Mouse (Mus musculus): ENCODE data around the gene Capza1.
"Not testable (repeated sequence)": the region's sequence is repeated elsewhere in the genome, so short reads cannot be mapped to it uniquely, and the experiment has no call there.

Capza1 gene

DNA sequence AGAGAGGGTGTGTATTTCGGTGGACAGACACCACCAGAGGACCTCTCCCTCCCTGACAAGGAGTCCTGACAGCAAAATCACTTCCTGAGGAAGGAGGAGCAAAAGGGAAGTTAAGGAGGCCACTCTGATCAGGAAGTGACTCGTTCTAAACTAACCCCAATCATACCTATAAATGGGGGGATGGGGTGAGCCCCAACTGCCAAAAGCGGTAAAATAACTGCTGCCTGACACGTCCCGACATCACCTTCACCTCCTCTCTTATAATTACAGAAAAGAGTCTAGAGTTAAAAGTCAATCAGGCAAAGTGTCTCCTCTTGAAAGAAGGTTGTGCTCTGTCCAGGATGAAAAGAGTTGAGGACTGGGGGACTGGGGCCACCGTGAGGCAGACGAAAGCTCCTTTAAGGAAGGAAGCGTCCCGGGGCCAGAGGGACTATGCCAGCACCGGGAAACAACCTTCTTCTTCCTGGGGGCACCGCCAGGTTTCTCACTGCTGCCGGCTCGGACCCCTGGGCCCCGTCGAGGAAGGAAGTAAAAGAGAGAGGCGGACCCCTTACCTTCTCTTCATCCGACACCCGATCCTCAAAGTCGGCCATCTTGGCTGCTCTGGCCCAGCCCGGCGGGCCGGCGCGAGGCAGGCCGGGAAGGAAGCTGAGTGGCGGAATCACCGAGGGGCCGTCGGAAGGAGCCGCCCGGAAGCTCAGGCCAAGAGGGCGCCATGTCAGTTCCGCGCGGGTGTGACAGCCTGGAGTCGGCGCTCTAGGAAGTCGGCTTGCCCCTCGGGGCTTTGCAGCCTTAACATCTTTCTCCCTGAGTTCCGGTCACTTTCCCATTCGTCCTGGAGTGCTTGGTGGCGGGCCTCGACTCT, at the start of gene Capza1, which contains the start of gene St7l:
Capza1 (minus strand) TSS at position 720 of the 865 bp plus-strand sequence.
St7l (plus strand) TSS at position 220 of the 865 bp plus-strand sequence.
- peak; percentile 82 for DNase-seq (ENCODE audit: low spot score)

DNA sequence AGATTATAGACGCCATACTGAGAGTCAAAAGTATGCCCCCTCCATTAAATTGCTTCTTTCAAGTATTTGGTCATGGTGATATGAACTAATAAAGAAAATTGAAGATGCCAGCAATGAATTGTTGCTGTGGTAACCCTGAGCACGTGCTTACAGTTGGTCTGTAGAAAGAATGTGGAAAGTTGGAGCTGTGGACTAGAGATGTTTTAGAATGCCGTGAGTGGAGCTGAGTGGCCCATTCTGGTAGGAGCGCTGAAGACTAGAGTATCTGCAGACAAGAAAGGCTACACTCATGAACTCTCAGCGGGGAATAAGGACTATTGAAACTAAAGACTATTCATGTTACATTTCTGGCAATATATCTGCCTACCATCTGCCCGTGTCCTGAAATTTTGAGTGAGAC, 44.9 kb upstream of the Capza1 start:
- DNase-seq (ENCODE audit: low spot score), result no peak

DNA sequence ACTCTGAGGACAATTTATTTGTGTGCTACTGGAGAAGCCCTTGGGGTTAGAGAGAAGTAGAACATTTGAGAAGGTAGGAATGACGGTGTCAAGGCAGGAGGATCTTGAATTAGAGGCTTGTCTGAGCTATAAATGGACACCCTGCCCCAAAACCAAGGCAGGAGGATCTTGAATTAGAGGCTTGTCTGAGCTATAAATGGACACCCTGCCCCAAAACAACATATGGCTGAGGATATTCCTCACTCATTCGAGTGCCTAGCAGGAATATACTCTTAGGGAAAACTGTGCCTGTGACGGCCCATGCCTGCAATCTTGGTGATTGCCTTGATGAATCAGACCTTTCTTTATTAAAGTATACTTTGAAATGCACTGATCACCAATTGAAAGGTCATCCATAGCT, 41.7 kb upstream of the Capza1 start:
- DNase-seq (ENCODE audit: low spot score), result no peak

DNA sequence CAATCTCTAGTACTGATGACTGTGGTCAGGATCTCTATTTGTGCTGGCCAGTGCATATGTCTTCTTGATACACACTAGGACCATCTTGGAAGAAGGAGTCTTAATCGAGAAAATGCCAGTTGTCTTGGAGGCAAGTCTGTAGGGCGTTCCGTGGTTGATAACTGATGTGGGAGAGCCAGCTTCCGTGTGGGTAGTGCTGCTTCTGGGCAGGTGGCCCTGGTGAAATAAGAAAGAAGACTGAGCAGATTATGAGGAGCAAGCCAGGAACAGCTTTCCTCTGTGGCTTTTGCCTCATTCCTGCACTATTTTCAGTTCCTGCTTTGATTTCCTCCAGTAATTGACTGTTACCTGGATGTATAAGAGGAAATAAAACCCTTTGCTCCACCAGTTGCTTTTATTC, 41.1 kb upstream of the Capza1 start:
- no peak for DNase-seq (ENCODE audit: low spot score)

DNA sequence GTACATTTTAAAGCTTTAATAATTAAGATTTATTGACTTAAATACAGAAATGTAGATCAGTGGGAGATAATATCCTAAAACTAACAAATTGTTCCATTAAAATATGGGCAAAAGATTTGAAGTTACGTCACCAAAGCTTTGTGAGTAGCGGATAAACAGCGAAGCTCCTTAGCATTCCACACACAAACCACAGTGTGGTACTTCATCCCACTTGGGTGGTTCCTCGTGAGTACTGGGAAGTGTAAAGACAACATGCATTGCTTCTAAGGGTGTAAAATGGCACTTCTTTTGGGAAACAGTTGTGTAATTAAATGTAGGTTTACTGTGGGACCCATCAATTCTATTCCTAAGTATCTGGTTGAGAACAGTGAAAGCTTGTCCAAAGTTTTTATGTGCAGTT, 36.8 kb upstream of the Capza1 start:
- DNase-seq (ENCODE audit: low spot score), result no peak

DNA sequence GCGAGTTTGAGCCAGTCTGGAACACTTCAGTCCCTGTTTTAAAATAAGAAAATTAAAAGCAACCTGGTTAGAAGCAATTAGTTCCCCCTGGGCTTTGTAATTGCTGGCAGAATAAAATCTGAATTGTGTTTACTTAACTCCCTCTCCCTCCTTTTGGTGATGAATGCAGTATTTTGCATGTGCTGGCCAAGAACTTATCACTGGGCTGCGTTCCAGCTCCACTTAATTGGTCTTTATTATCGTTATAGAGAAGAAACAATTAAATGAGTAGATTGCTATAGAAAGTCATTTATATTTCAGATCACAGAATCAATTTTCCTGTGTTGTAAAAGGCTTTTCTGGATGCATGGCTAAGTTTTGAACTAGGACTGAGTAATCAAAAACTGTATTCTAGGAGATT, 31.8 kb upstream of the Capza1 start:
- no peak for DNase-seq (ENCODE audit: low spot score)

DNA sequence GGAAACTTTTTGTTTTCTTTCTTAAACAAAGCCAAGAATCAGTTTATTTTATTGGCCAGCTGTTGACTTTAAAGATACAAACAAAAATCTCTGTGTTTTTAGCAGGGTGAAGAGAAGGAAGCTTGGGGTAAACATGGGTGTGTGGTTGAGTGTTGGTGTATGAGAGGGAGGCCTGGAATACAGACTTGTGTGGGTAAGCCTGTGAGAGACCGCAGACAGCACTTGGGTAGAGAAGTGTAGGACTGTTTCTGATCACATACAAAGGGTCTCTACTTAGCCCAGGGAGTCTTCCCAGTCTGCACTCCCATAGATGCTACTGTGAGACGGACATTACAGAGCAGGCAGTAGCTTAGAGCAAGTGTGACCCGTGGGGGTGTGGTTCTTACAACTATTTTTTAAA, 24.3 kb upstream of the Capza1 start:
- no peak for DNase-seq (ENCODE audit: low spot score)

DNA sequence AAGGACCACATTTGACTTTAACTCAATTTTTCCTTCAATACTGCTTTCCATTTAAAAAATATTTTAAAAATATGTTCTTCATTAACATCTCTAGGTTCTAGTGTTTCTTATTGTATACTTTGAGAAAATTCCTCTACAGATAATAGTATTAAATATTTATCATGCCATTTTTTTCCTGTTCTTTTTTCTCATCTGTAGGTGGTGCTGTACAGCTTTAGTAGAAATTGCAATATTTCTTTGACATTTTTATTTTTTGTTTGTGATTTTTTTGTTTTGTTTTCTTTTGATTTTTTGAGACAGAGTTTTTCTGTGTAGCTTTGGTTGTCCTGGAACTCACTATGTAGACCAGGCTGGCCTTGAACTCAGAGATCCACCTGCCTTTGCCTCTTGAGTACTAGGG, 5.3 kb upstream of the Capza1 start:
- DNase-seq (ENCODE audit: low spot score), result no peak

DNA sequence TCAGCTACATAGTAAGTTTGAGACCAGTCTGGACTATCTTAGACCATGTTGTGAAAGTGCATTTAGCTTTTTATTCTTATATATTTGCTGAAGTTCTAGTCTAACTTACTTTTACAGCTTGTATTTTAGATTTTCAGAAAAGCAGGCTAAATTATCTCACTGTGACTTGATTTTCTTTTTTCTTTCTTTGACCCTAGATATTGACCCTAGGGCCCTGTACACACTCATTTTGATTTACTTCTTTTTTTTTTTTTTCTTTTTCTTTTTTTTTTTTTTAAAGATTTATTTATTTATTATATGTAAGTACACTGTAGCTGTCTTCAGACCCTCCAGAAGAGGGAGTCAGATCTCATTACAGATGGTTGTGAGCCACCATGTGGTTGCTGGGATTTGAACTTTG, 2.4 kb upstream of the Capza1 start:
- not testable (repeated sequence) for DNase-seq (ENCODE audit: low spot score)

DNA sequence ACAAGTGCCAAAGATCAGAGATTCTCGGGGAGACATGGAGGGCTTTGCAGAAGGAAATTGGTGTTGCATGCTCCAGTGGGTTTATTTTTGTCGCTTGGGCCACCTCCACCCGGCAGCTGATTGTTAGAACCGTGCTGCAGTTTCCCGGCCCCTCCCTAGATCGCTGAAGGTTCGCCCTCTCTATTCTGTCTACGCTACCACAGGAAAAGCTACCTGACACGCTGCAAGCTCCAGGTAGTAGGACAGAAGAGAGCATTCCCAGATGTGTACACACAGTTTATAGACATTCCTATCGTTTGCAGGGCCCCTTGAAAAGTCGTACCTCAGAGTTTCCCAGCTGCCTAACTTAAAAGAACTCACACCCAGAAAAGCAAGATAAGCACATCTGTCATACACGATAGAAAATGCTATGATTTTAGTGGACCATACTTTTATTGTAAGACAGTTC, 1.1 kb upstream of the Capza1 start:
- peak; percentile 72 for DNase-seq (ENCODE audit: low spot score)

DNA sequence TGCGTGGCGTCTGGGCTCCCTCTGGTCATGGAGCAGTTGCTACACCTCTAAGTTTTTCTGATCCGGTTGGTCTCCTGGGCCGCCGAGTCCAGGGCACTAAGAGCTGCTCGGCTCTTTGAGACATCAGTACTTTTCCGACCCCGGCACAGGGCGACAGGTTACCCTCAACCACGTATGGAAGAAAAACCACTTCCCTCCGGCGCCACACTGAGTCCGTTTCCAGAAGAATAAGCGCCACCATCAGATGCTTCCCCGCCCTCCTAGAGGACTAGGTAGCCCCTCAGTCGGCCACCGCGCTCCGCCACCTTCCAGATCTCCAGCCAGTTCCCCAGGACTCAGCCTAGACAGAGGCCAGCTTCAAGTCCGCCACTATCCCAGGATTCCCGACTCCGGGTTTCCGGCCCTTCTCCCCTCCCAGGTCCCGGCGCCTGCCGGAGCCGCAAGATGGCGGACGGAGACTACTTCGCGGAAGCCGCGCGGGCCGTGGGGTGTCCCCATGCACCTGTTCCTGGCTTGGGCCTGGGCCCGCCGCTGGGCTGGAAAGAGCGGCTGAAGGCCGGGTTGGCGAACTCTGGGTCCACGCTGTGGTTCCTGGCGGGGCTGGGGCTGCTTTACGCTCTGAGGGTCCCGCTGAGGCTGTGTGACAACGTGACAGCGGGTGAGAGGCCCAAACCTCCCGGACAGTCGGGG, 491 bp upstream of the Capza1 start:
- DNase-seq (ENCODE audit: low spot score), result peak; percentile 69

DNA sequence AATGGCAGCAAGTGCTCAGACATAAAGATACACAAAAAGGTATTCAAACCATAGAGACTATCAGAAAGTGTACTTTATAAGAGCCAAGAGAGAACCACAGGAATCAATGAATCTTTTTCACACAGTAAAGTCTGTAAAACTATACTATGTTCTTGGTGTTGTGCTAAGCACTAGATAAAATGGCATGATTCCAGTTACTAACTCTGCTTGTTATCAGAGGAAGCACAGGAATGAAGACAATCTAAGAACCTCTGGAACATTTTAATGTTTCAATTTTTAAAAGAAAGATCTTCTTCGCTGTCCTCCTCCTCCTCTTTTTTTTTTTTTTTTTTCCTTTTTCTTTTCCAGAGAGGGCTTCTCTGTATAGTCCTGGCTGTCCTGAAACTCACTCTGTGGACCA, 5.7 kb downstream of the Capza1 start:
- no peak for DNase-seq (ENCODE audit: low spot score)

DNA sequence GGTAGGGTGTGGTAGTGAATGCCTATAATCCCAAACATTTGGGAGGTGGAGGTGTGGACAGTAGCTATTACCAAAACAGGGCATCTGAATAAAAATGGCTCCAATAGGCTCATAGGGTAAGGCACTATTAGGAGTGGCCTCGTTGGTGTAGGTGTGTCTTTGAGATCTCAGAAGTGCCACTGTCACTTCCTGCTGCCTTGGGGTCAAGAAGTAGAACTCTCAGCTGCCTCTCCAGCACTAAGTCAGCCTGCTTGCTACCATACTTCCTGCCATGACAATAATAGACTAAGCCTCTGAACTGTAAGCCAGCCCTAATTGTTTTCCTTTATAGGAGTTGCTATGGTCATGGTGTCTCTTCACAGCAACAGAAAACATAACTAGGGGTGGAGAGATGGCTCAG, 8.2 kb downstream of the Capza1 start:
- no peak for DNase-seq (ENCODE audit: low spot score)

DNA sequence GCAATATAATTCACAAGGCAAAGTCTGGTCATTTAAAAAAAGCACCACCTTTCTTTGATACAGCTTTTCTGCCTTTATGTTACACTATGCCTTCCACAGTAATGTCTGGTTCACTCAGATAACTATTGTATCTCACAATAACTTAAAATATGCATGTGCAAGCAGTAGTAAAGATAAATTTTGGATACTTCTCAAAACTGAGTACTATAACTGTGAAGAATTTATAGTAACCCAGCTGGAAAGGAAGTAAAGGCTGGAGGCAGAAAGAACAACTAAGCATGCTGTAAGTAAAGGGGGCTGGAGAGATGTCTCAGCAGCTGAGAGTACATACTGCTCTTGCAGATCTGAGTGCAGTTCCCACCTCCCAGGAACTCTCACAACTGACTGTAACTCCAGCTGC, 9.4 kb downstream of the Capza1 start:
- DNase-seq (ENCODE audit: low spot score), result no peak

DNA sequence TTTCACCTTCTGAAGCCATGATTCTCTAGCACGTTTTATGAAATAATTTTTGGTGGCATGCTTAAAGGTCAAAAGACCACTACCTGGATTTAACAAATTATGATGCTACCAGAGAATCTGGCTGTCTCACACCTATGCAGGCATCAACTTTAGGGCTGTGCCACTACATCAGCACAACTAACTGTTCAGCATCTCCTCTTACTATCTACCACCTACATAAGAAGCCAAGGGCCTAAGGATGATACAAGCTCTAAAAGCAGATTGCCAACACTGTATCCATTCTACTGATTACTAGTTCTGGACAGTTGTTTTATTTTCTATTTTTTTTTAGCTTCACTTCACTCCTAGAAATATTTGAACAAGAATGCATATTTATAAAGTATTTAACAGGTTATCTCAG, 9.8 kb downstream of the Capza1 start:
- DNase-seq (ENCODE audit: low spot score), result no peak

DNA sequence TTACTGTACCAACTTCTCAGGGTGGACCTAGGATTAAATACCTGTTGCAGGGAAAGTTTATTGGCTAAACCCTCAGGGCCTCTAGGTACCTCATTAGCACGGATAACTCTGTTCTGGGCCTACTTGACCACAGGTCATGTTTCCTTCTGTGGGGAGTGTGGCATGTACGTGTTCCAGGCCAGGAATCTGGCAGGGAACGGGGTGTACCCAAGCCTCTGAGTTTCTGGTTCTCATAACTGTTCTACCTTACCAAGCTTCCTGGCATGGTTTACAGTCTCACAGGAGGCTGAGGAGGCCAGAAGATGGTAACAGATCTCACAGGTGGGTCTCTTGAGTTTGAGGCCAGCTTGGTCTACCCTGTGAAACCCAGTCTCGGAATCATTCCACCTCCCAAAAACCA, 17.7 kb downstream of the Capza1 start:
- no peak for DNase-seq (ENCODE audit: low spot score)

DNA sequence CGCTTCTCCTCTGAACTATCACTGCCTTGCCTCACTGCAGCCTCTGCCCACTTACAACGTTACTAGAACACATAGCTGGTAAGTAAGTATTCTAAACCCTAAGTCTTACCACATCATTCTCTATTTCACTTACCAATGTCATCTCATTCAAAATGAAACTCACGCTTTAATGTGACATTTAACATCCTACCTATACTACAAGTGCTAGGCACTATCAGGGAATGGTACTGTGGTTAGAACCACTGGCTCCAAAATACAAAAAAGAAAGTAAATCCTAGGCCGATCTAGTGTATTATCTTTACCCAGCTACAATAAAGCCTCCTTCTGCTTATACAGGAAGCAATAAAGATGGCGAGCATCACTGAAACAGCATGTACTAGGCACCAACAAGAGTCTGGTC, 23.3 kb downstream of the Capza1 start:
- no peak for DNase-seq (ENCODE audit: low spot score)

DNA sequence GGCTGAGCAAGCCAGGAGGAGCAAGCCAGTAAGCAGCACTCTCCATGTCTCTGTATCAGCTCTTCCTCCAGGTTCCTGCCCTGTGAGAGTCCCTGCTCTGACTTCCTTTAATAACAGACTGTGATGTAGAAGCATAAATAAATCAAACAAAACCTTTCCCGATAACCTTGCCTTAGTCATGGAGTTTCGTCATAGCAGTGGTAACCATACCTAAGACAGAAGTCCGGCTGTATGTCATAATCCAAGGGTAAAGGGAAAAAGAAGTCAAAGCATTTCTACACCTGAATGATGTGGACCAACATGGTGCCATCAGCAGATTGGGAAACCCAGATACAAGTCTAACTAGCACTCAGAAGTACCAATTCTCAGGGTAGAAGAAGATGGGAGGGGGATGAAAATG, 28.5 kb downstream of the Capza1 start:
- DNase-seq (ENCODE audit: low spot score), result no peak

DNA sequence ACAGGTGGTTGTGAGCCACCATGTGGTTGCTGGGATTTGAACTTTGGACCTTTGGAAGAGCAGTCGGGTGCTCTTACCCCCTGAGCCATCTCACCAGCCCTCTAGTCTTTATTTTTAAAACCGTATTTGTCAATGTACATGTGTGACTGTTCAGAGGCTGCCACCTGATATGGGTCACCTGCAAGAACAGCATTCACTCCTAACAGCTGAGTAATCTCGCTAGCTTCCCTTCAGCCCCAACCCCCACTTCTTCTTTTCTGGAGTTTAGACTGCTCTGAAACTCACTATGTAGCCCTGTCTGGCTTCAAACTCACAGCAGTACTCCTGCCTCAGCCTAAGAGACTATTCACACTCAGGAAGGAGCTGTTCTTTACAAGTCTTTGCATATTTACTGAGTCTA, 41.9 kb downstream of the Capza1 start:
- DNase-seq (ENCODE audit: low spot score), result no peak

DNA sequence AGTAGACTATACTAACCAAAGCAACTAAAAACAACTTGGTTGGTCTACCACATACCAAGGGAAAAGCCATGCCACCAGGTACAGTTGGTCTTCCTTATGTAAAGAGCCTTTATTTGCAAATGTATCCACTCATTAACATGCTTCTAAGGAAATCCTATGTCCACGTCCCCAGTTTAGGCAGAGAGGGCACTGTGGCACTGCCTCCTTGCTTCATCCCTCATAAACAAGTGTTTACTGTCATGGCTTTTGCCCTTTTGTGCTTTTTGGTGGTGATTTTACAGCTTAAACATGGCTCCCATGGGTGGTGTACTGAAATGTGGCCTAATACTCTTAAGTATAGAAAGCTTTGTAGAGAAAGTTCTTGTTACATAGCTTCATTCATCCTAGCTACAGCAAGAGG, 43.9 kb downstream of the Capza1 start:
- DNase-seq (ENCODE audit: low spot score), result no peak

DNA sequence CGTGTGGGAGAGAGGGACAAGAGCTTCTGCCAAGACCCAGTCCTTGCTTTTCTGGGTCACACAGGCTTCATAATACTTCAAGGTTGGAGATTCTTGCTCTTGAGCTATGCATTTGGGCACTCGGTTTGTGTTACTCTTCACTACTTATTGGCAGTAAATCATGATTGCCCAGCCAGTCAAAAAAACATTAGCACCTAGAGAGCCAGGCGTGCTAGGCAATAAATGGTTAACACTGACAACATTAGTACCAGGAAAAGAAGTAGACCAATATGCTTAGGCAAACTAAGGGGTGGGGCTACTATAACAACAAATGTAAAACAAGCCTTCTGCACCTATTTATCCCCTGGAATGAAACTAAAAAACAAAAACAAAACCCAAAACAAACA, 45.6 kb downstream of the Capza1 start:
- DNase-seq (ENCODE audit: low spot score), result no peak

DNA sequence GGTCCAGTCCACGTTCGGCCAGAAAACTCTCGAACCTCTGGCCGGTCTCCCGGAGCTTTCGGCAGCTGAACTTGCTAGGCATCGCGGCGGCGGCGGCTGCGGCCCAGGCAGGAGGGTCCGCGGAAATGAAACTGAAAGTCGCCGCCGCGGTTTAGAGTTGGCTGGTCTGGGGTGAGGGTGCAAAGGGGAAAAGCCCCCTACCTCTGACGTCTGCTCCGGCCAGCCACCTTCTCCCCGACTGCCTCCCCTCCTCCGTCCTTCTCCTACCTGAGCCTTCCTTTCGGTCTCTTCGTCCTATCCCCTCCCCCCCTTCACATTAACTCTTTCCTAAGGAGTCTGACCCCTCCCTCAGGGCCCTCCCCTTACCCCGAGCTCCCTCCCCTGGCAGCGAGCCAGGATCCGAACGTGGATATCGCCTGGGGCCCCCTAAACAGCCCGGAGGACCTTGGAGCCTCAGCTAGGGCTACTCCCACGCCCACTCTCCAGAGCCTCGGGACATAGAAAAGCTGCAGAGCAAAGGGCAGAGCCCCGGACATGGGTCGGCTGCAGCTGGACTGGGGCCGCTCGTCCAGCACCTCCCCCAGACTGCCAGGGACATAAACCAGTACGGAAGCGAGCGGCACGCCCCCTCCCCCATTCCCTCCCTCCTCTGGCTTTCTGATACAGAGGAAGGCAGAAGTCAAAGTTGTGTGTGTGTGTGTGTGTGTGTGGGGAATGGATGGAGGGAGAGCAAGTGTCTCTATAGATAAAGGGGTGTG, 46.1 kb downstream of the Capza1 start, which contains the start of gene Mov10:
Mov10 (minus strand) TSS at position 573 of the 758 bp plus-strand sequence.
- DNase-seq (ENCODE audit: low spot score), result peak; percentile 45

All from c-Kit-positive CD71-positive TER-119-positive erythroid progenitor cells, embryonic 14.5 days (primary cell).